Mouse (Mus musculus) lung, postnatal 0 days (tissue): ENCODE measurements around the gene Pgghg.

Experiments used
- CTCF ChIP-seq: IDR thresholded peaks from 2 replicates; pipeline ENCODE4 v1.5.1; 2016; ENCODE audit warnings: antibody characterized with exemption, mild to moderate bottlenecking
- EP300 ChIP-seq: IDR thresholded peaks from 2 replicates; pipeline ENCODE4 v1.6.1; 2016; ENCODE audit warnings: antibody characterized with exemption, mild to moderate bottlenecking, control low read depth

GRCm38 (mm10) chr7:140953800-140954732 is 12.9 kb downstream of the Pgghg start:
- no peak for TF ChIP-seq CTCF
- no peak for TF ChIP-seq EP300
